Mouse (Mus musculus): ENCODE measurements at regions not wholly inside any gene's neighbourhood (a gene's known extent, or its start where the extent isn't known, plus 50 kb on each side); places are given as distances from the start of the nearest gene placed in this dataset.

- no peak for TF ChIP-seq POLR2A (IDR thresholded peaks at IDR 0.05; ENCODE audit: low read depth, low read length)
- TF ChIP-seq CTCF (conservative IDR thresholded peaks at IDR 0.05 in 1 of 2, IDR thresholded peaks at IDR 0.05 in 1 of 2; ENCODE audit: low read depth in 2 of 2, low read length in 2 of 2): no peak
- no peak for TF ChIP-seq CHD1 (IDR thresholded peaks at IDR 0.05; ENCODE audit: low read depth, low read length)
- no peak for TF ChIP-seq TCF12 (IDR thresholded peaks at IDR 0.05; ENCODE audit: low read depth, low read length)
- TF ChIP-seq SIN3A (IDR thresholded peaks at IDR 0.05; ENCODE audit: low read length): no peak
- no peak for TF ChIP-seq GABPA (IDR thresholded peaks at IDR 0.05; ENCODE audit: insufficient replicate concordance, low read depth, low read length)
- TF ChIP-seq MAFK (IDR thresholded peaks at IDR 0.05; ENCODE audit: insufficient replicate concordance, low read length): no peak
- no peak for TF ChIP-seq CHD2 (IDR thresholded peaks at IDR 0.05; ENCODE audit: low read length)
- no peak for TF ChIP-seq ZNF384 (IDR thresholded peaks at IDR 0.05; ENCODE audit: low read depth, low read length)
- TF ChIP-seq ZKSCAN1 (IDR thresholded peaks at IDR 0.05; ENCODE audit: borderline replicate concordance, low read depth, low read length): no peak
- no peak for TF ChIP-seq MEF2A (IDR thresholded peaks at IDR 0.05; ENCODE audit: borderline replicate concordance, low read depth, low read length)
- TF ChIP-seq USF1 (IDR thresholded peaks at IDR 0.05; ENCODE audit: low read depth, low read length): no peak
- TF ChIP-seq POLR2AphosphoS2 (IDR thresholded peaks at IDR 0.05; ENCODE audit: low read depth, low read length): no peak
- TF ChIP-seq IRF4 (IDR thresholded peaks at IDR 0.05; ENCODE audit: low read depth, low read length): no peak
Observed at GRCm38 (mm10) chr12:21511043-21511665, 93.7 kb upstream of the Ywhaq start.

All from CH12.LX (cell line).